Mouse (Mus musculus) forebrain, embryonic 16.5 days (tissue): ENCODE results near the gene Dhrs13. TPM values are rescaled to one million over a fixed set of nuclear protein-coding genes. Genes with fewer than 3 reads are reported as not detected.

Experiments
- ATAC-seq: fragments of 200-750 bp; cut with Nextera tagmentation; 2 replicates; pipeline ENCODE4 v1.8.0; 2017; ENCODE audit warnings: mild to moderate bottlenecking, moderate library complexity
- H3K27ac ChIP-seq: fragments of 300-500 bp; sonication (generic); 2 replicates; pipeline ENCODE4 v1.5.1; 2014; ENCODE audit warnings: low read length, control low read depth
- H3K27me3 ChIP-seq: fragments of 300-500 bp; sonication (generic); replicated peaks from 2 replicates; pipeline ENCODE4 v1.6.1; 2014; ENCODE audit warnings: low read length; ENCODE audit not compliant: control insufficient read depth, insufficient read depth
- H3K36me3 ChIP-seq: fragments of 300-500 bp; sonication (generic); 2 replicates; pipeline ENCODE4 v1.6.1; 2014; ENCODE audit not compliant: control insufficient read depth, insufficient read depth
- H3K4me1 ChIP-seq: fragments of 300-500 bp; sonication (generic); replicated peaks from 2 replicates; pipeline ENCODE4 v1.6.1; 2014; ENCODE audit warnings: low read length; ENCODE audit not compliant: control insufficient read depth, insufficient read depth
- H3K4me2 ChIP-seq: fragments of 300-500 bp; sonication (generic); 2 replicates; pipeline ENCODE4 v1.6.1; 2014; ENCODE audit warnings: mild to moderate bottlenecking, low read length, control low read depth
- H3K4me3 ChIP-seq: fragments of 300-500 bp; sonication (generic); replicated peaks from 2 replicates; pipeline ENCODE4 v1.5.1; 2014; ENCODE audit warnings: mild to moderate bottlenecking, low read length, control low read depth
- H3K9ac ChIP-seq: fragments of 300-500 bp; sonication (generic); replicated peaks from 2 replicates; pipeline ENCODE4 v1.6.1; 2014; ENCODE audit warnings: low read depth, low read length, control low read depth
- H3K9me3 ChIP-seq: fragments of 300-500 bp; sonication (generic); 2 replicates; pipeline ENCODE4 v1.6.1; 2016; ENCODE audit warnings: low read length; ENCODE audit not compliant: control insufficient read depth
- WGBS: fragments of 180-500 bp; shearing (Covaris S2); extraction: QIAGEN DNeasy Blood & Tissue Kit; methylation state at CpG from one replicate; pipeline ENCODE4 v1.1.7; 2014; 5-methylcytosine and 5-hydroxymethylcytosine counted together
- microRNA counts: library from miRNA; unstranded; fragments of <30 nt; microRNA quantifications from one replicate; lab custom pipeline; 2016
- microRNA-seq: library from miRNA; unstranded; fragments of <30 nt; microRNA quantifications from one replicate; pipeline ENCODE4, GENCODE M21; 2017
- polyA plus RNA-seq: library from polyadenylated mRNA; unstranded; fragments of >200 nt; fragmentation: Nextera tagmentation; extraction: Ambion mirVana; gene quantifications from 2 replicates; pipeline ENCODE4 v1.2.1, GENCODE M21; 2015

Dhrs13 gene
- polyA plus RNA-seq, 1 experiment from 2014 or later, result 33.8 TPM

- H3K4me1 ChIP-seq, result peaks cover 5% of the 10 kb centered on the region
- H3K4me2 ChIP-seq, result no peak overlapping the region
- 93% methylated on average over 2 of the region's 2 CpGs for WGBS
- no peak for ATAC-seq
- peaks cover 15% of the 10 kb centered on the region for H3K36me3 ChIP-seq
- no peak overlapping the region for H3K4me3 ChIP-seq
- H3K27me3 ChIP-seq, result no peaks in the 10 kb centered on the region
- H3K9me3 ChIP-seq, result no peaks in the 10 kb centered on the region
- no peak overlapping the region for H3K9ac ChIP-seq
- H3K27ac ChIP-seq, result no peak overlapping the region
Measured at GRCm38 (mm10) chr11:78074277-78074652, 42.2 kb downstream of the Dhrs13 start.

GRCm38 (mm10) chr11:78074666-78075065 is 42.6 kb downstream of the Dhrs13 start:
- no peak overlapping the region for H3K9ac ChIP-seq
- peaks cover 15% of the 10 kb centered on the region for H3K36me3 ChIP-seq

GRCm38 (mm10) chr11:78079961-78080921 is 48.2 kb downstream of the Dhrs13 start, which contains the start of gene Eral1:
TSS of gene Eral1 (minus strand) at chr11:78080383.
- Histone ChIP-seq H3K27ac (peak within 1 kb of the TSS; percentile 84), H3K9ac (peak within 1 kb of the TSS; percentile 65), H3K36me3 (peaks cover 9% of the 10 kb centered on the region; the same call in 1 of the 2 replicates), H3K4me3 (peak within 1 kb of the TSS; percentile 55), H3K4me1 (peaks cover 15% of the 10 kb centered on the region), H3K9me3 (no peaks in the 10 kb centered on the region), H3K4me2 (peak within 1 kb of the TSS; percentile 93), H3K27me3 (no peaks in the 10 kb centered on the region)
- ATAC-seq, result peak; percentile 100
- 1% methylated on average over 42 of the region's 42 CpGs for WGBS

More at GRCm38 (mm10) chr11:78074666-78075065, 42.6 kb downstream of the Dhrs13 start:
- no peak for ATAC-seq
- H3K4me1 ChIP-seq, result peaks cover 9% of the 10 kb centered on the region
- H3K27me3 ChIP-seq, result no peaks in the 10 kb centered on the region
- no peaks in the 10 kb centered on the region for H3K9me3 ChIP-seq
- H3K27ac ChIP-seq, result no peak overlapping the region
- no peak overlapping the region for H3K4me2 ChIP-seq
- no peak overlapping the region for H3K4me3 ChIP-seq
- 91% methylated on average over 4 of the region's 4 CpGs for WGBS

DNA sequence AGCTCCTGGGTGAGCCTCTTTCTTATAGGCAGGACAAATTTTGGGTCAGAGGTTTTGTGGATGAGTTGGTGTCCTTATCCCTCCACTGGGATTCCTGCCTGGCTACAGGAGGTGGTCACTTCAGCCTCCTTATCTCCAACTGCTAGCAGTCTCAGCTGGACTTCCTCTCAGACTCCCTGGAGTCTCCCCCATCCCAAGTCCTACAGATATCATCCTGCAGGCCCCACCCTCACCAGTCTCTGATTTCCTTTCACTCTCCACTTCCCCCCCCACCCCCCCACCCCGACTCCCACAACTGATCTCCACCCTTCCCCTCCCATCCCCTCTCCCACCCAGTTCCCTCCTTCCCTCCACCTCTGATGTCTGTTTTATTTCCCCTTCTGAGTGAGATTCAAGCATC is 51.5 kb downstream of the Dhrs13 start:
- no peak for ATAC-seq
- Histone ChIP-seq H3K36me3 (no peaks in the 10 kb centered on the region), H3K27ac (no peak overlapping the region), H3K9ac (no peak overlapping the region), H3K27me3 (no peaks in the 10 kb centered on the region), H3K4me1 (peaks cover 15% of the 10 kb centered on the region), H3K9me3 (no peaks in the 10 kb centered on the region), H3K4me2 (no peak overlapping the region), H3K4me3 (no peak overlapping the region)
- WGBS, result 43% methylated on average over 1 of the region's 1 CpGs

GRCm38 (mm10) chr11:78086925-78087479 is 54.9 kb downstream of the Dhrs13 start:
- no peaks in the 10 kb centered on the region for H3K9me3 ChIP-seq
- H3K27ac ChIP-seq, result no peak overlapping the region
- no peaks in the 10 kb centered on the region for H3K4me1 ChIP-seq
- H3K36me3 ChIP-seq, result no peaks in the 10 kb centered on the region
- H3K9ac ChIP-seq, result no peak overlapping the region
- no peak overlapping the region for H3K4me2 ChIP-seq
- no peak overlapping the region for H3K4me3 ChIP-seq
- H3K27me3 ChIP-seq, result no peaks in the 10 kb centered on the region
- ATAC-seq, result no peak
- WGBS, result 85% methylated on average over 4 of the region's 4 CpGs

MicroRNAs within 50 kb of the gene (microRNA counts, 519-probe panel; counts per million panel counts)
- microRNA mmu-miR-144 (lab: Ali Mortazavi, UCI), result 2,916 counts per million, percentile 75 among the panel's probes with 10 or more counts
- 2,674 counts per million, percentile 68 among the panel's probes with 10 or more counts for microRNA mmu-miR-451 (lab: Ali Mortazavi, UCI)

Small RNA genes lying within 50 kb of the gene (microRNA-seq; reads per million reads assigned to microRNA genes)
- gene Mir144 (44.9 reads per million, percentile 43 among the genes with 10 or more reads in this experiment), gene Mir451a (not detected), gene Mir451b (not detected)

Other genes with a start within 250 kb of the Dhrs13 start
- 0.99 and 3.3 TPM in 2 replicates for gene Gm10277, start 244.5 kb upstream of the Dhrs13 start, polyA plus RNA-seq
- gene Pipox, start 138.2 kb upstream of the Dhrs13 start, polyA plus RNA-seq, result 8.6 and 12.6 TPM in 2 replicates
- gene Sez6, start 101.5 kb upstream of the Dhrs13 start, polyA plus RNA-seq, result 257 and 284 TPM in 2 replicates
- gene Phf12, start 49.5 kb upstream of the Dhrs13 start, polyA plus RNA-seq, result 20.6 and 23.0 TPM in 2 replicates
- gene Flot2, start 5.7 kb downstream of the Dhrs13 start, polyA plus RNA-seq, result 101 and 106 TPM in 2 replicates
- 34.2 and 34.3 TPM in 2 replicates for gene Eral1, start 48.1 kb downstream of the Dhrs13 start, polyA plus RNA-seq
- gene Fam222b, start 62.4 kb downstream of the Dhrs13 start, polyA plus RNA-seq, result 18.8 and 21.1 TPM in 2 replicates
- 122 and 124 TPM in 2 replicates for gene Traf4, start 133.3 kb downstream of the Dhrs13 start, polyA plus RNA-seq
- gene Nek8, start 144.4 kb downstream of the Dhrs13 start, polyA plus RNA-seq, result 5.1 and 6.0 TPM in 2 replicates
- gene Tlcd1, start 144.4 kb downstream of the Dhrs13 start, polyA plus RNA-seq, result 5.4 and 6.5 TPM in 2 replicates
- gene Rpl23a, start 151.3 kb downstream of the Dhrs13 start, polyA plus RNA-seq, result 758 and 831 TPM in 2 replicates
- 53.9 and 56.9 TPM in 2 replicates for gene Rab34, start 156.2 kb downstream of the Dhrs13 start, polyA plus RNA-seq
- 0.94 and 3.0 TPM in 2 replicates for gene Proca1, start 161.1 kb downstream of the Dhrs13 start, polyA plus RNA-seq
- 71.8 and 73.0 TPM in 2 replicates for gene Sdf2, start 213.5 kb downstream of the Dhrs13 start, polyA plus RNA-seq
- 33.7 and 34.6 TPM in 2 replicates for gene Supt6, start 213.7 kb downstream of the Dhrs13 start, polyA plus RNA-seq
- gene 2610507B11Rik, start 229.5 kb downstream of the Dhrs13 start, polyA plus RNA-seq, result 56.4 and 58.6 TPM in 2 replicates